Mouse (Mus musculus) testis, adult 2 months (tissue): ENCODE measurements around the gene Gm3285. TPM values are rescaled to one million over a fixed set of nuclear protein-coding genes. Genes with fewer than 3 reads are reported as not detected.

Experiments used
- H3K27ac ChIP-seq: fragments of 200-500 bp; 2 replicates; pipeline ENCODE4 v1.5.1; 2012; ENCODE audit warnings: low read depth, low read length; ENCODE audit not compliant: control insufficient read depth, insufficient read depth
- H3K27me3 ChIP-seq: fragments of 200-500 bp; 2 replicates; pipeline ENCODE4 v1.6.1; 2012; ENCODE audit warnings: mild to moderate bottlenecking, low read length, moderate library complexity; ENCODE audit not compliant: control insufficient read depth, insufficient read depth
- H3K36me3 ChIP-seq: fragments of 200-500 bp; 2 replicates; pipeline ENCODE4 v1.6.1; 2012; ENCODE audit warnings: mild to moderate bottlenecking, low read length; ENCODE audit not compliant: control insufficient read depth, insufficient read depth
- H3K4me1 ChIP-seq: fragments of 200-500 bp; 2 replicates; pipeline ENCODE4 v1.6.1; 2012; ENCODE audit warnings: low read length; ENCODE audit not compliant: control insufficient read depth, insufficient read depth
- H3K4me3 ChIP-seq: fragments of 200-500 bp; 2 replicates; pipeline ENCODE4 v1.5.1; 2012; ENCODE audit warnings: low read depth, mild to moderate bottlenecking, low read length, moderate library complexity, mixed read lengths; ENCODE audit not compliant: control insufficient read depth
- CTCF ChIP-seq: fragments of 200-500 bp; IDR thresholded peaks from 2 replicates; pipeline ENCODE4 v1.5.1; 2012; ENCODE audit warnings: low read depth, mild to moderate bottlenecking, inconsistent platforms, low read length, moderate library complexity; ENCODE audit not compliant: control insufficient read depth, insufficient read depth, insufficient replicate concordance
- POLR2A ChIP-seq: fragments of 200-500 bp; IDR thresholded peaks from 2 replicates; pipeline ENCODE4 v1.6.1; 2012; ENCODE audit warnings: low read depth, mild to moderate bottlenecking, inconsistent platforms, low read length, moderate library complexity; ENCODE audit not compliant: control insufficient read depth
- polyA plus RNA-seq: library from polyadenylated mRNA; depleted of rRNA; stranded (reverse); fragments of >200 nt; gene quantifications from 2 replicates; pipeline ENCODE4 v1.2.3, GENCODE M21; 2012

The Gm3285 gene
- polyA plus RNA-seq, 1 experiment = not detected

DNA sequence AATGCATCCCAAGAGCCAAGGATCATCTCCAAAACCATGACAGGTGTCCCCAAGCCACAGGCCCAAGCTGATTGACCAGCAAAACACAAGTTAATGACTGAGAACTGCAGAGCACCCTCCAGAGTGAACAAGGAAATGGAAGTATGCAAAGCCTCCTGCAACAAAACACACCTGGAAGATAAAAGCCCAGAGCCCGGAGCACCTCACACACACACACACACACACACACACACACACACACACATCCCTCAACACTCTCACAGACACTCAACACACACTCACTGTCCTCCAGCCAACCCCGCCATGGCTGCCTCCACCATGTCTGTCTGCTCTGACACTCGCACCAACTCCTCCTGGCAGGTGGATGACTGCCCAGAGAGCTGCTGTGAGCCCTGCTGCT, 15.3 kb upstream of the Gm3285 start, which contains the start of gene Gm36176:
TSS of gene Gm36176 (plus strand) at position 301 of the 400 bp plus-strand sequence.
- Histone ChIP-seq H3K27me3 (no peaks in the 10 kb centered on the region), H3K4me1 (no peaks in the 10 kb centered on the region), H3K27ac (no peak within 1 kb of the TSS), H3K36me3 (no peaks in the 10 kb centered on the region), H3K4me3 (no peak within 1 kb of the TSS)
- TF ChIP-seq POLR2A (no peak), CTCF (no peak)

GRCm38 (mm10) chr10:77846961-77847360, 14.8 kb upstream of the Gm3285 start:
- TF ChIP-seq POLR2A = no peak
- no peak for TF ChIP-seq CTCF
- no peaks in the 10 kb centered on the region for H3K4me1 ChIP-seq
- H3K27ac ChIP-seq = no peak overlapping the region
- H3K36me3 ChIP-seq = no peaks in the 10 kb centered on the region
- H3K4me3 ChIP-seq = no peak overlapping the region
- no peaks in the 10 kb centered on the region for H3K27me3 ChIP-seq

DNA sequence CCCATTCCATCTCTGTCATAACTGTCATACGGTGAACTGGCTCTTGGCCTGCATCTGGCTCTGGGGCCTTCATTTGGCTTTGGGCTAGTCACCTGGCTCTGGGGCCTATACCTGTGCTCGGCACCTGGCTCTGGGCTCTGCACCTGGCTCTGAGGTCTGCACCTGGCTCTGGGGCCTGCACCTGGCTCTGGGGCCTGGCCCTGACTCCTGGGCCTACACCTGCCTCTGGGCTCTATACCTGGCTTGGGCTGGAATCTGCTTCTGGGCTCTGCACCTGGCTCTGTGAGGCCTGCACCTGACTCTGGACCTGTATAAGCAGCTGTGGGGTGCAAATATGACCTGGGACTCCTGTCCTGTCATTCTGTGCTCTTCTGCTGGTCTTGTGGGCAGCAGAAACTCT, 14.2 kb upstream of the Gm3285 start:
- Histone ChIP-seq H3K27me3 (no peaks in the 10 kb centered on the region), H3K27ac (no peak overlapping the region), H3K4me1 (no peaks in the 10 kb centered on the region), H3K36me3 (no peaks in the 10 kb centered on the region), H3K4me3 (no peak overlapping the region)
- TF ChIP-seq CTCF (no peak), POLR2A (no peak)

- Histone ChIP-seq H3K4me3 (no peak within 1 kb of the TSS), H3K36me3 (no peaks in the 10 kb centered on the region), H3K27ac (no peak within 1 kb of the TSS), H3K4me1 (no peaks in the 10 kb centered on the region), H3K27me3 (no peaks in the 10 kb centered on the region)
- TF ChIP-seq CTCF (no peak), POLR2A (no peak)
Measured at GRCm38 (mm10) chr10:77852559-77852958, 9.2 kb upstream of the Gm3285 start, which contains the start of gene Gm10318. Gene Gm10318, plus strand, starts transcription at chr10:77852859.

GRCm38 (mm10) chr10:77864067-77864761, 2.4 kb downstream of the Gm3285 start:
- Histone ChIP-seq H3K4me1 (no peaks in the 10 kb centered on the region), H3K36me3 (no peaks in the 10 kb centered on the region), H3K27me3 (no peaks in the 10 kb centered on the region), H3K27ac (no peak overlapping the region), H3K4me3 (peak overlapping the region; percentile 3; the same call in 1 of the 2 replicates)
- TF ChIP-seq CTCF (no peak), POLR2A (no peak)

DNA sequence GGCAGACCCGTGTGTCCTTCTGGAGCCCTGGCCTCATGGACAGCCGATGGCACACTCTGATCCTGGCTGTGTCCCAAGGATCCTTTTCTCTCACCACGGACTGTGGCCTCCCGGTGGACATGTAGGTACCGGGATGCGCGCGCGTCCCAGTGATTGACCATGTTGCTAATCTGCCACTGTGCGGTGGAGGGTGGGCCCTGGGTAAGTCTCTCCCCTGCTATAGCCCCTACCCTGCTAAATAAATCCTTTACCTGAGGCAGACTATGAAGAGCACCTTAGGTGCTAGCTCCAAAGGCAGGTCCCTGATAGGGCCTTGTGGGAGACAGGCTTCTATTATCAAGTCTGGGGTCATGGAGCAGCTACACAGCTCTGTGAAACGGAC, 3.0 kb downstream of the Gm3285 start:
- Histone ChIP-seq H3K27ac (no peak overlapping the region), H3K27me3 (no peaks in the 10 kb centered on the region), H3K4me1 (no peaks in the 10 kb centered on the region), H3K4me3 (peak overlapping the region; percentile 3; the same call in 1 of the 2 replicates), H3K36me3 (no peaks in the 10 kb centered on the region)
- TF ChIP-seq CTCF (no peak), POLR2A (no peak)

- Histone ChIP-seq H3K27ac (no peak overlapping the region), H3K36me3 (no peaks in the 10 kb centered on the region)
- TF ChIP-seq POLR2A = no peak
- TF ChIP-seq CTCF = no peak
Measured at GRCm38 (mm10) chr10:77867546-77867945, 5.8 kb downstream of the Gm3285 start.

GRCm38 (mm10) chr10:77869651-77870050, 7.9 kb downstream of the Gm3285 start:
- H3K4me3 ChIP-seq = no peak overlapping the region
- H3K27ac ChIP-seq = no peak overlapping the region
- no peaks in the 10 kb centered on the region for H3K36me3 ChIP-seq
- TF ChIP-seq POLR2A (no peak), CTCF (no peak)
- H3K4me1 ChIP-seq = no peaks in the 10 kb centered on the region
- H3K27me3 ChIP-seq = no peaks in the 10 kb centered on the region

More at GRCm38 (mm10) chr10:77867546-77867945, 5.8 kb downstream of the Gm3285 start:
- Histone ChIP-seq H3K27me3 (no peaks in the 10 kb centered on the region), H3K4me3 (no peak overlapping the region), H3K4me1 (no peaks in the 10 kb centered on the region)
